Mouse (Mus musculus): Measurements from ENCODE around the gene Il17d. TPM values are rescaled to one million over a fixed set of nuclear protein-coding genes. Genes with fewer than 3 reads are reported as not detected.

Gene Il17d
- polyA plus RNA-seq, 1 experiment from 2014 or later: 5.0 TPM

GRCm38 (mm10) chr14:57543420-57544039 lies 19.0 kb downstream of the Il17d start:
- H3K4me3 ChIP-seq (replicated peaks; ENCODE audit: low read length): no peak overlapping the region
- no peak overlapping the region for H3K9ac ChIP-seq (replicated peaks; ENCODE audit: low read depth, low read length)
- H3K9me3 ChIP-seq (ENCODE audit: control insufficient read depth, low read length): no peaks in the 10 kb centered on the region
- no peak overlapping the region for H3K4me2 ChIP-seq (ENCODE audit: low read length)
- 94% methylated on average over 13 of the region's 13 CpGs for WGBS
- peaks cover 2% of the 10 kb centered on the region; the same call in 1 of the 2 replicates for H3K27me3 ChIP-seq (replicated peaks; ENCODE audit: control insufficient read depth, insufficient read depth, low read length)
- H3K27ac ChIP-seq (ENCODE audit: low read length): no peak overlapping the region
- peaks cover 6% of the 10 kb centered on the region; the same call in 1 of the 2 replicates for H3K36me3 ChIP-seq (ENCODE audit: control insufficient read depth, insufficient read depth)
- peaks cover 2% of the 10 kb centered on the region; the same call in 1 of the 2 replicates for H3K4me1 ChIP-seq (replicated peaks; ENCODE audit: control insufficient read depth, insufficient read depth, low read length)
- no peak for ATAC-seq

- Histone ChIP-seq H3K27me3 (replicated peaks; ENCODE audit: control insufficient read depth, insufficient read depth, low read length) (peaks cover 2% of the 10 kb centered on the region; the same call in 1 of the 2 replicates), H3K9ac (replicated peaks; ENCODE audit: low read depth, low read length) (no peak overlapping the region), H3K27ac (ENCODE audit: low read length) (no peak overlapping the region), H3K4me1 (replicated peaks; ENCODE audit: control insufficient read depth, insufficient read depth, low read length) (peaks cover 2% of the 10 kb centered on the region; the same call in 1 of the 2 replicates), H3K4me3 (replicated peaks; ENCODE audit: low read length) (no peak overlapping the region), H3K4me2 (ENCODE audit: low read length) (no peak overlapping the region), H3K36me3 (ENCODE audit: control insufficient read depth, insufficient read depth) (peaks cover 6% of the 10 kb centered on the region; the same call in 1 of the 2 replicates), H3K9me3 (ENCODE audit: control insufficient read depth, low read length) (no peaks in the 10 kb centered on the region)
- ATAC-seq: no peak
- 86% methylated on average over 17 of the region's 17 CpGs for WGBS
Measured at GRCm38 (mm10) chr14:57545526-57545925, 20.9 kb downstream of the Il17d start.

- no peak for ATAC-seq
- H3K4me3 ChIP-seq (replicated peaks; ENCODE audit: low read length): no peak overlapping the region
- no peak overlapping the region for H3K27ac ChIP-seq (ENCODE audit: low read length)
- 90% methylated on average over 8 of the region's 8 CpGs for WGBS
- 0 out of 2 replicates have a peak, but pooled peaks cover 2% of the 10 kb centered on the region for H3K27me3 ChIP-seq (replicated peaks; ENCODE audit: control insufficient read depth, insufficient read depth, low read length)
- peaks cover 2% of the 10 kb centered on the region; the same call in 1 of the 2 replicates for H3K4me1 ChIP-seq (replicated peaks; ENCODE audit: control insufficient read depth, insufficient read depth, low read length)
- no peak overlapping the region for H3K4me2 ChIP-seq (ENCODE audit: low read length)
- no peak overlapping the region for H3K9ac ChIP-seq (replicated peaks; ENCODE audit: low read depth, low read length)
- H3K9me3 ChIP-seq (ENCODE audit: control insufficient read depth, low read length): no peaks in the 10 kb centered on the region
- H3K36me3 ChIP-seq (ENCODE audit: control insufficient read depth, insufficient read depth): peaks cover 6% of the 10 kb centered on the region; the same call in 1 of the 2 replicates
Measured at GRCm38 (mm10) chr14:57546131-57546530, 21.6 kb downstream of the Il17d start.

GRCm38 (mm10) chr14:57546557-57547021 lies 22.0 kb downstream of the Il17d start:
- Histone ChIP-seq H3K9me3 (ENCODE audit: control insufficient read depth, low read length) (no peaks in the 10 kb centered on the region), H3K4me3 (replicated peaks; ENCODE audit: low read length) (no peak overlapping the region), H3K36me3 (ENCODE audit: control insufficient read depth, insufficient read depth) (peaks cover 6% of the 10 kb centered on the region; the same call in 1 of the 2 replicates), H3K27ac (ENCODE audit: low read length) (no peak overlapping the region), H3K4me2 (ENCODE audit: low read length) (no peak overlapping the region), H3K4me1 (replicated peaks; ENCODE audit: control insufficient read depth, insufficient read depth, low read length) (peaks cover 2% of the 10 kb centered on the region; the same call in 1 of the 2 replicates), H3K27me3 (replicated peaks; ENCODE audit: control insufficient read depth, insufficient read depth, low read length) (0 out of 2 replicates have a peak, but pooled peaks cover 2% of the 10 kb centered on the region), H3K9ac (replicated peaks; ENCODE audit: low read depth, low read length) (no peak overlapping the region)
- no peak for ATAC-seq
- 34% methylated on average over 13 of the region's 13 CpGs for WGBS

- Histone ChIP-seq H3K9me3 (ENCODE audit: control insufficient read depth, low read length) (no peaks in the 10 kb centered on the region), H3K4me1 (replicated peaks; ENCODE audit: control insufficient read depth, insufficient read depth, low read length) (peaks cover 2% of the 10 kb centered on the region; the same call in 1 of the 2 replicates), H3K4me2 (ENCODE audit: low read length) (no peak overlapping the region), H3K4me3 (replicated peaks; ENCODE audit: low read length) (no peak overlapping the region), H3K27ac (ENCODE audit: low read length) (no peak overlapping the region), H3K27me3 (replicated peaks; ENCODE audit: control insufficient read depth, insufficient read depth, low read length) (no peaks in the 10 kb centered on the region), H3K9ac (replicated peaks; ENCODE audit: low read depth, low read length) (no peak overlapping the region), H3K36me3 (ENCODE audit: control insufficient read depth, insufficient read depth) (peaks cover 6% of the 10 kb centered on the region; the same call in 1 of the 2 replicates)
- WGBS: 93% methylated on average over 5 of the region's 5 CpGs
- ATAC-seq: no peak
Measured at GRCm38 (mm10) chr14:57547062-57547461, 22.5 kb downstream of the Il17d start.

- Histone ChIP-seq H3K9me3 (ENCODE audit: control insufficient read depth, low read length) (no peaks in the 10 kb centered on the region), H3K4me2 (ENCODE audit: low read length) (no peak overlapping the region), H3K27me3 (replicated peaks; ENCODE audit: control insufficient read depth, insufficient read depth, low read length) (no peaks in the 10 kb centered on the region), H3K4me3 (replicated peaks; ENCODE audit: low read length) (no peak overlapping the region), H3K36me3 (ENCODE audit: control insufficient read depth, insufficient read depth) (no peaks in the 10 kb centered on the region), H3K27ac (ENCODE audit: low read length) (no peak overlapping the region), H3K4me1 (replicated peaks; ENCODE audit: control insufficient read depth, insufficient read depth, low read length) (no peaks in the 10 kb centered on the region), H3K9ac (replicated peaks; ENCODE audit: low read depth, low read length) (no peak overlapping the region)
- no peak for ATAC-seq
Measured at GRCm38 (mm10) chr14:57552945-57553344, 28.4 kb downstream of the Il17d start.

- Histone ChIP-seq H3K4me3 (replicated peaks; ENCODE audit: low read length) (no peak overlapping the region), H3K36me3 (ENCODE audit: control insufficient read depth, insufficient read depth) (no peaks in the 10 kb centered on the region), H3K4me1 (replicated peaks; ENCODE audit: control insufficient read depth, insufficient read depth, low read length) (no peaks in the 10 kb centered on the region), H3K4me2 (ENCODE audit: low read length) (no peak overlapping the region), H3K9ac (replicated peaks; ENCODE audit: low read depth, low read length) (no peak overlapping the region), H3K27ac (ENCODE audit: low read length) (no peak overlapping the region), H3K27me3 (replicated peaks; ENCODE audit: control insufficient read depth, insufficient read depth, low read length) (no peaks in the 10 kb centered on the region), H3K9me3 (ENCODE audit: control insufficient read depth, low read length) (no peaks in the 10 kb centered on the region)
- ATAC-seq: no peak
- whole genome bisulfite sequencing: 95% methylated on average over 5 of the region's 5 CpGs
Measured at GRCm38 (mm10) chr14:57554434-57554833, 29.9 kb downstream of the Il17d start.

GRCm38 (mm10) chr14:57555471-57556070 lies 31.0 kb downstream of the Il17d start:
- no peak overlapping the region for H3K4me3 ChIP-seq (replicated peaks; ENCODE audit: low read length)
- no peaks in the 10 kb centered on the region for H3K4me1 ChIP-seq (replicated peaks; ENCODE audit: control insufficient read depth, insufficient read depth, low read length)
- no peak for ATAC-seq
- no peaks in the 10 kb centered on the region for H3K27me3 ChIP-seq (replicated peaks; ENCODE audit: control insufficient read depth, insufficient read depth, low read length)
- H3K4me2 ChIP-seq (ENCODE audit: low read length): no peak overlapping the region
- WGBS: 85% methylated on average over 7 of the region's 7 CpGs
- H3K36me3 ChIP-seq (ENCODE audit: control insufficient read depth, insufficient read depth): peaks cover 2% of the 10 kb centered on the region; the same call in 1 of the 2 replicates
- H3K9me3 ChIP-seq (ENCODE audit: control insufficient read depth, low read length): no peaks in the 10 kb centered on the region
- H3K27ac ChIP-seq (ENCODE audit: low read length): no peak overlapping the region
- H3K9ac ChIP-seq (replicated peaks; ENCODE audit: low read depth, low read length): no peak overlapping the region

GRCm38 (mm10) chr14:57556922-57557321 lies 32.3 kb downstream of the Il17d start:
- ATAC-seq: no peak
- Histone ChIP-seq H3K27ac (ENCODE audit: low read length) (no peak overlapping the region), H3K4me1 (replicated peaks; ENCODE audit: control insufficient read depth, insufficient read depth, low read length) (no peaks in the 10 kb centered on the region), H3K9ac (replicated peaks; ENCODE audit: low read depth, low read length) (no peak overlapping the region), H3K27me3 (replicated peaks; ENCODE audit: control insufficient read depth, insufficient read depth, low read length) (no peaks in the 10 kb centered on the region), H3K4me3 (replicated peaks; ENCODE audit: low read length) (no peak overlapping the region), H3K9me3 (ENCODE audit: control insufficient read depth, low read length) (no peaks in the 10 kb centered on the region), H3K36me3 (ENCODE audit: control insufficient read depth, insufficient read depth) (peaks cover 2% of the 10 kb centered on the region; the same call in 1 of the 2 replicates), H3K4me2 (ENCODE audit: low read length) (no peak overlapping the region)
- WGBS: 88% methylated on average over 1 of the region's 1 CpGs
